Mouse (Mus musculus): ENCODE data around the gene Rimbp3. TPM values are rescaled to one million over a fixed set of nuclear protein-coding genes. Genes with fewer than 3 reads are reported as not detected.

Gene Rimbp3
- polyA plus RNA-seq, 1 experiment, result not detected

DNA sequence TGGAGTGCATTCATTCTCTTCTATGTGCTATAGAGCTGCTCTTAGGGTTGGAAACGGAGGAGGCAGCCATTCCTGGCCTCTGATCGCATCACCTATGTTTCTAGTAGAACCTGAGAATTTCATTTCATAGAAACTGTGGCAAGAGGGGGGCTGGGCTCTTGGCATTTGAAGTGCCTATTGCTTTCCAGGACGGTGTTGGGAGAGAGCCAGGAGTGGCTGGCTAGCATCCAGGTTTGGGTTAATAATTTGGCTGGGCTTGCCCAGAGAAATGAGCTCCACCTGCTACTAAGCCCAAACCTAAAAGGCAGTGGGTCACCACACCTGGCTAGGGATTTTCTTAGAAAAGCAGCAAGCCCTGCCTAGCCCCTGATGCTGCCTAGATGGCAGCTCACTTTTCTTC lies 43.1 kb downstream of the Rimbp3 start:
- TF ChIP-seq GATA1 (IDR thresholded peaks at IDR 0.05; ENCODE audit: low read length) (no peak), TAL1 (IDR thresholded peaks at IDR 0.05; ENCODE audit: low read length) (no peak)
- H3K4me1 ChIP-seq (ENCODE audit: control insufficient read depth), result peaks cover 69% of the 10 kb centered on the region
- no peaks in the 10 kb centered on the region for H3K9me3 ChIP-seq (ENCODE audit: control insufficient read depth, low read length)
- H3K36me3 ChIP-seq (ENCODE audit: control insufficient read depth), result peaks cover 15% of the 10 kb centered on the region
- H3K27me3 ChIP-seq (ENCODE audit: control insufficient read depth), result no peaks in the 10 kb centered on the region
- H3K4me3 ChIP-seq (replicated peaks), result no peak overlapping the region

GRCm38 (mm10) chr16:17252086-17252726 lies 43.8 kb downstream of the Rimbp3 start:
- no peaks in the 10 kb centered on the region for H3K9me3 ChIP-seq (ENCODE audit: control insufficient read depth, low read length)
- TF ChIP-seq GATA1 (IDR thresholded peaks at IDR 0.05; ENCODE audit: low read length) (peak; percentile 69), TAL1 (IDR thresholded peaks at IDR 0.05; ENCODE audit: low read length) (peak; percentile 24; the same call in 1 of the 3 replicates)
- H3K36me3 ChIP-seq (ENCODE audit: control insufficient read depth), result peaks cover 19% of the 10 kb centered on the region
- peak overlapping the region; percentile 14 for H3K4me3 ChIP-seq (replicated peaks)
- no peaks in the 10 kb centered on the region for H3K27me3 ChIP-seq (ENCODE audit: control insufficient read depth)
- H3K4me1 ChIP-seq (ENCODE audit: control insufficient read depth), result peaks cover 72% of the 10 kb centered on the region

GRCm38 (mm10) chr16:17252841-17253240 lies 44.4 kb downstream of the Rimbp3 start:
- H3K4me3 ChIP-seq (replicated peaks), result peak overlapping the region; percentile 14
- peaks cover 25% of the 10 kb centered on the region for H3K36me3 ChIP-seq (ENCODE audit: control insufficient read depth)
- no peak for TF ChIP-seq TAL1 (IDR thresholded peaks at IDR 0.05; ENCODE audit: low read length)
- no peak for TF ChIP-seq GATA1 (IDR thresholded peaks at IDR 0.05; ENCODE audit: low read length)
- H3K27me3 ChIP-seq (ENCODE audit: control insufficient read depth), result no peaks in the 10 kb centered on the region
- H3K4me1 ChIP-seq (ENCODE audit: control insufficient read depth), result peaks cover 78% of the 10 kb centered on the region
- H3K9me3 ChIP-seq (ENCODE audit: control insufficient read depth, low read length), result no peaks in the 10 kb centered on the region

GRCm38 (mm10) chr16:17254005-17254597 lies 45.7 kb downstream of the Rimbp3 start:
- Histone ChIP-seq H3K4me3 (replicated peaks) (no peak overlapping the region), H3K36me3 (ENCODE audit: control insufficient read depth) (peaks cover 38% of the 10 kb centered on the region), H3K9me3 (ENCODE audit: control insufficient read depth, low read length) (no peaks in the 10 kb centered on the region), H3K4me1 (ENCODE audit: control insufficient read depth) (peaks cover 65% of the 10 kb centered on the region), H3K27me3 (ENCODE audit: control insufficient read depth) (no peaks in the 10 kb centered on the region)
- TF ChIP-seq GATA1 (IDR thresholded peaks at IDR 0.05; ENCODE audit: low read length) (no peak), TAL1 (IDR thresholded peaks at IDR 0.05; ENCODE audit: low read length) (no peak)

DNA sequence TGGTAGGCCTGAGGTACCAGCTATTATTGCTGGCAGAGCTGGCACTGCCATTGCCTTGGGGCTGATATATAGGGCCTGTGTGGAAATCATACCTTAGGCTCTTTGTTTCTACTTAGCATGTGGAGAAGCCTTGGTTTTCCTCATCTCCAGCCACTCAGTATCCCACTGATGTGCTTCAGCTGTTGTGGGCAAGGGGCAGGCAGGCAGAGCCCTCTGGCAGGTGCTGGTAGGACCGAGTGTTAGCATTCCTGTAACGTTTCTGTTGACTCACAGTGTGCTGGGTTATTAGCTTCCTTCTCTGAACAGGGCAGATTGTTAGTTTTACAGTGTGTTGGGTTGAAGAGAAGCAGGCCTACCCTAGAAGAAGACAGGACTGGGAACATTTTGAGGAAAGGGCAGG lies 46.9 kb downstream of the Rimbp3 start:
- TF ChIP-seq GATA1 (IDR thresholded peaks at IDR 0.05; ENCODE audit: low read length) (no peak), TAL1 (IDR thresholded peaks at IDR 0.05; ENCODE audit: low read length) (no peak)
- Histone ChIP-seq H3K36me3 (ENCODE audit: control insufficient read depth) (peaks cover 46% of the 10 kb centered on the region), H3K4me1 (ENCODE audit: control insufficient read depth) (peaks cover 54% of the 10 kb centered on the region), H3K4me3 (replicated peaks) (no peak overlapping the region), H3K9me3 (ENCODE audit: control insufficient read depth, low read length) (no peaks in the 10 kb centered on the region), H3K27me3 (ENCODE audit: control insufficient read depth) (no peaks in the 10 kb centered on the region)

DNA sequence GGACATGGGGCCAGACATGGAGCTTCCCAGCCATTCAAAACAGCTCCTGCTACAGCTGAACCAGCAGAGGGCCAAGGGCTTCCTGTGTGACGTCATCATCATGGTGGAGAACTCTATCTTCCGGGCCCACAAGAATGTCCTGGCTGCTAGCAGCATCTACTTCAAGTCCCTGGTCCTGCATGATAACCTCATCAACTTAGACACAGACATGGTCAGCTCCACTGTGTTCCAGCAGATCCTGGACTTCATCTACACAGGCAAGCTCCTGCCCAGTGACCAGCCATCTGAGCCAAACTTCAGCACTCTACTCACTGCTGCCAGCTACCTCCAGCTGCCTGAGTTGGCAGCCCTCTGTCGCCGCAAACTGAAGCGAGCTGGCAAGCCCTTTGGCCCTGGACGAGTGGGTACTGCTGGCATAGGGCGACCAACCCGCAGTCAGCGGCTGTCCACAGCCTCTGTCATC lies 49.0 kb downstream of the Rimbp3 start:
- Histone ChIP-seq H3K4me3 (replicated peaks) (no peak overlapping the region), H3K27me3 (ENCODE audit: control insufficient read depth) (no peaks in the 10 kb centered on the region), H3K9me3 (ENCODE audit: control insufficient read depth, low read length) (no peaks in the 10 kb centered on the region), H3K36me3 (ENCODE audit: control insufficient read depth) (peaks cover 61% of the 10 kb centered on the region), H3K4me1 (ENCODE audit: control insufficient read depth) (peaks cover 39% of the 10 kb centered on the region)
- TF ChIP-seq TAL1 (IDR thresholded peaks at IDR 0.05; ENCODE audit: low read length), result no peak
- TF ChIP-seq GATA1 (IDR thresholded peaks at IDR 0.05; ENCODE audit: low read length), result no peak

DNA sequence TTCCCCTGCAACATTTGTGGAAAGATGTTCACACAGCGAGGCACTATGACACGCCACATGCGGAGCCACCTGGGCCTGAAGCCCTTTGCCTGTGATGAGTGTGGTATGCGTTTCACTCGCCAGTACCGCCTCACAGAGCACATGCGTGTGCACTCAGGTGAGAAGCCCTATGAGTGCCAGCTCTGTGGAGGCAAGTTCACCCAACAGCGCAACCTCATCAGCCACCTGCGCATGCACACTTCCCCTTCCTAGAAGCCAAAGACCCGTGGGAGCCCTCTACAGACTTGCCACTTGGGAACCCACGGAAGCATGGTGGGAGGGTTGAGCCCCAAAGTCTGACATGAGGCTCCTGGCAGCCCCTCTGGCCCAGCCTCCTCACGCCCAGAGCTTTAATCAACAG lies 50.5 kb downstream of the Rimbp3 start:
- Histone ChIP-seq H3K27me3 (ENCODE audit: control insufficient read depth) (no peaks in the 10 kb centered on the region), H3K4me3 (replicated peaks) (no peak overlapping the region), H3K36me3 (ENCODE audit: control insufficient read depth) (peaks cover 61% of the 10 kb centered on the region), H3K4me1 (ENCODE audit: control insufficient read depth) (peaks cover 23% of the 10 kb centered on the region), H3K9me3 (ENCODE audit: control insufficient read depth, low read length) (no peaks in the 10 kb centered on the region)
- no peak for TF ChIP-seq GATA1 (IDR thresholded peaks at IDR 0.05; ENCODE audit: low read length)

DNA sequence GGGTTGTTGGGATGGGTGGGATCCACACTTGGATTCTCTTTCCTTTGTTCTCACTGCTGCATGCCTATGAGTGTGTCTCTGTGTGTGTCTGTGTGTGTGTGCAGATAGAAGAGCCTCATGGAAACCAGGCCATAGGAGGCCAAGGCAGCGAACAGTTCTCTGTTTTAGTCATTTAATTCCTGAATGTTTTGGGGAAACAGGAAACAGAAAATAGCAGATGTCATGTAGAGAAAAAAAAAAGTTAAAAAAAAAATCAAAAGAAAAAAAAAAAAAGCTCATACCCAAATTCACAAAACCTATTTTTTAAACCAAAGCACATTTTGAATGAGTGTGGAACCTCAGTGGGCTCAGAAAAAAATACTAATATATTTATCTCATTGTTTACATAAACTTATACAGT lies 52.9 kb downstream of the Rimbp3 start:
- Histone ChIP-seq H3K9me3 (ENCODE audit: control insufficient read depth, low read length) (no peaks in the 10 kb centered on the region), H3K4me1 (ENCODE audit: control insufficient read depth) (peaks cover 12% of the 10 kb centered on the region), H3K27me3 (ENCODE audit: control insufficient read depth) (no peaks in the 10 kb centered on the region), H3K4me3 (replicated peaks) (no peak overlapping the region), H3K36me3 (ENCODE audit: control insufficient read depth) (peaks cover 46% of the 10 kb centered on the region)
- TF ChIP-seq GATA1 (IDR thresholded peaks at IDR 0.05; ENCODE audit: low read length) (no peak), TAL1 (IDR thresholded peaks at IDR 0.05; ENCODE audit: low read length) (no peak)

Other genes with a start within 250 kb of the Rimbp3 start
- 1.8 and 2.3 TPM in 2 replicates for gene Mapk1, start 225.2 kb upstream of the Rimbp3 start, polyA plus RNA-seq (2012)
- gene Ypel1, start 138.9 kb upstream of the Rimbp3 start, polyA plus RNA-seq (2012), result 0.10 TPM in 1 of 2 replicates, not detected in the other
- gene Ppil2, start 97.3 kb upstream of the Rimbp3 start, polyA plus RNA-seq (2012), result 10.4 and 11.9 TPM in 2 replicates
- 3.3 and 5.0 TPM in 2 replicates for gene 2610318N02Rik, start 83.4 kb upstream of the Rimbp3 start, polyA plus RNA-seq (2012)
- gene Sdf2l1, start 76.2 kb upstream of the Rimbp3 start, polyA plus RNA-seq (2012), result 8.8 and 9.0 TPM in 2 replicates
- gene Ydjc, start 64.0 kb upstream of the Rimbp3 start, polyA plus RNA-seq (2012), result 0.28 and 0.46 TPM in 2 replicates
- 0.02 and 0.03 TPM in 2 replicates for gene Ccdc116, start 61.4 kb upstream of the Rimbp3 start, polyA plus RNA-seq (2012)
- 11.7 and 11.9 TPM in 2 replicates for gene Ube2l3, start 6.0 kb upstream of the Rimbp3 start, polyA plus RNA-seq (2012)
- 0.13 and 0.20 TPM in 2 replicates for gene Hic2, start 25.0 kb downstream of the Rimbp3 start, polyA plus RNA-seq (2012)
- 0.08 and 0.20 TPM in 2 replicates for gene Tmem191c, start 67.5 kb downstream of the Rimbp3 start, polyA plus RNA-seq (2012)
- gene Serpind1, start 122.8 kb downstream of the Rimbp3 start, polyA plus RNA-seq (2012), result 0.03 TPM in 1 of 2 replicates, not detected in the other
- gene Snap29, start 197.4 kb downstream of the Rimbp3 start, polyA plus RNA-seq (2012), result 0.49 and 0.66 TPM in 2 replicates
- 0.79 and 1.9 TPM in 2 replicates for gene Pi4ka, start 197.7 kb downstream of the Rimbp3 start, polyA plus RNA-seq (2012)
- gene Crkl, start 243.4 kb downstream of the Rimbp3 start, polyA plus RNA-seq (2012), result 0.84 and 0.88 TPM in 2 replicates